Mouse (Mus musculus): ENCODE results near the gene Tm7sf3. TPM values are rescaled to one million over a fixed set of nuclear protein-coding genes. Genes with fewer than 3 reads are reported as not detected.

The Tm7sf3 gene
- polyA plus RNA-seq (2012; ENCODE audit: insufficient read depth, low replicate concordance): 11.0 and 20.2 TPM in 2 replicates

DNA sequence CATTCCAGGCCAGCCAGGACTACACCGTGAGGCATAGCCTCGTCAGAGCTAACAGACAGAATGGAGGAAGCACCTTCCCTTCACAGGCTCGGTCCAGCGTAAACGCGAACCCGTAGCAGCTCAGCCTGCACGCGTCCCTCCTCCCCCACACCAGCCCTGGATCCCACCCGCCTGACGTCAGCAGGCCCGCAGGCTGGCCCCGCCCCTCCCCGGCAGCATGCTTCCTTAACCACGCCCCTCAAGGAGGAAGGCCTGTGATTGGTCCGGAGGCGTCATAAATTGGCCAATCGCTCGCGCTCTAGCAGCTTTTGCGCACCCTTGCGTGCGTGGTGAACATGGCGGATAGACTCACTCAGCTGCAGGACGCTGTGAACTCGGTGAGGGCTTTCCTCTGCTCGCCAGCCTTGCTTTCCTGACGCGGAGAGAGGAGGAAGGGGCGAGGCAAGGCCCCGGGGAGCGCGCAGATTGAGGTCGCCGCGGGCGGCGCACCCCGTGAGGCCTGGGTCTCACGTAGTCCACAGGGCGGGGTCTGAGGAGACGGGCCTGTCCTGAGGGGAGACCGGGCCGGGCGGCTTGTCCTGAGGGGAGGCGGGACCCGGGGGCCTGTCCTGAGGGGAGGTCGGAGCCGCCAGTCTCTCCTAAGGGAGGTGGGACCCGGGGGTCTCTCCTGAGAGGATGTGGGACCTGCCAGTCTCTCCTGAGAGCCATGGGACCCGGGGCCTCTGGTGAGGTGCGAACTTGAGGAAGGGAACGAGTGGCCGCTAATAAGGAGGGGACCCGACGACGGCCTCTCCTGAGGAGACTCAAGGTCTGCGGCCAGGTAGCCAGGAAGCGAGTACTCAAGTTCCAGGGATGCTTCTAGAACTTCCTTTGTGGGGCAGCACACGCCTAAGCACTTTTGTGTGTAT is at the start of gene Tm7sf3, which contains the start of gene Med21:
Tm7sf3 (minus strand) TSS at position 549 of the 908 bp plus-strand sequence.
Med21 (plus strand) TSS at position 272 of the 908 bp plus-strand sequence.
- Histone ChIP-seq H3K36me3 (replicated peaks; ENCODE audit: low read length) (peaks cover 13% of the 10 kb centered on the region), H3K9me3 (no peaks in the 10 kb centered on the region), H3K27me3 (replicated peaks) (no peaks in the 10 kb centered on the region), H3K4me1 (peaks cover 47% of the 10 kb centered on the region), H3K4me3 (replicated peaks) (peak within 1 kb of the TSS; percentile 93)
- TF ChIP-seq FLI1 (IDR thresholded peaks at IDR 0.05; ENCODE audit: low read length) (no peak), GATA1 (IDR thresholded peaks at IDR 0.05; ENCODE audit: borderline replicate concordance, low read length) (no peak)

- Histone ChIP-seq H3K27me3 (replicated peaks) (no peaks in the 10 kb centered on the region), H3K4me3 (replicated peaks) (peak overlapping the region; percentile 34), H3K9me3 (no peaks in the 10 kb centered on the region), H3K4me1 (peaks cover 46% of the 10 kb centered on the region), H3K36me3 (replicated peaks; ENCODE audit: low read length) (no peaks in the 10 kb centered on the region)
- TF ChIP-seq GATA1 (IDR thresholded peaks at IDR 0.05; ENCODE audit: borderline replicate concordance, low read length): no peak
- TF ChIP-seq FLI1 (IDR thresholded peaks at IDR 0.05; ENCODE audit: low read length): no peak
Observed at GRCm38 (mm10) chr6:146688861-146689260, 46.2 kb upstream of the Tm7sf3 start.

- TF ChIP-seq FLI1 (IDR thresholded peaks at IDR 0.05; ENCODE audit: low read length) (no peak), GATA1 (IDR thresholded peaks at IDR 0.05; ENCODE audit: borderline replicate concordance, low read length) (no peak)
- Histone ChIP-seq H3K4me1 (peaks cover 49% of the 10 kb centered on the region), H3K27me3 (replicated peaks) (no peaks in the 10 kb centered on the region), H3K9me3 (no peaks in the 10 kb centered on the region), H3K36me3 (replicated peaks; ENCODE audit: low read length) (no peaks in the 10 kb centered on the region), H3K4me3 (replicated peaks) (no peak overlapping the region)
Observed at GRCm38 (mm10) chr6:146688010-146688409, 45.4 kb upstream of the Tm7sf3 start.

DNA sequence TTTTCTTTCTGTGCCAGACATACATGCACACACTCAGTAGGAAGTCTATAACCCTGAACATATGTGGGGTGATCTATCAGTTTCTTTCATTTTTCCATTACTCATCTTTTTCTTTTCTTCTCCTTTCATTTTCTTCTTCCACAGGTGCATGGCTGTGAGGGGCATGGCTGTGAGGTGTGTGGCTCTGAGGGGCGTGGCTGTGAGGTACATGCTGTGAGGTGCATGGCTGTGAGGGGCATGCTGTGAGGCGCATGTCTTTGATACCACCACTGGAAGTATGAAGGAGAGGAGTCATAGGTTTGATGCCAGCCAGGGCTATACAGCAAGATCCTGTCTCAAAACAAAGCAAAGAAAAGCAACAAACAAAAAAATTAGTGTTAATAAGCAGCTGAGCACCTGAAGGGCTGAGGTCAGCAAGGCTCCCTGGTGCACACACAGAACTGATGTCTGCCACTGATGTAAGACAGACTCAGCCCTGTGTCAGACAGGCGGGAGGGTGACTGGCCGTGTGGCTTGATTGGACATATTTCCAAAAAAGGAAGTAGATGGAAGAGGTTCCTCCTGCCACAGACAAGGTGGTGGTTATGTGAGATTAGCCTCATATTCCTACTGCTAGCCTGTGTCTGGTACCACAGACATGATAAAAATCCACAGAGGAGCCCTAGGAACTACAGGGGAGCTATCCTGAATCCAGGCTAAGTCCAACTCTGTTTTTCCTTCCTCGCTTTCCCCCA is 44.0 kb upstream of the Tm7sf3 start:
- Histone ChIP-seq H3K4me1 (peaks cover 49% of the 10 kb centered on the region), H3K9me3 (no peaks in the 10 kb centered on the region), H3K4me3 (replicated peaks) (peak overlapping the region; percentile 85), H3K36me3 (replicated peaks; ENCODE audit: low read length) (no peaks in the 10 kb centered on the region), H3K27me3 (replicated peaks) (no peaks in the 10 kb centered on the region)
- TF ChIP-seq FLI1 (IDR thresholded peaks at IDR 0.05; ENCODE audit: low read length): no peak
- TF ChIP-seq GATA1 (IDR thresholded peaks at IDR 0.05; ENCODE audit: borderline replicate concordance, low read length): no peak; the same call in 2 of the 3 replicates

DNA sequence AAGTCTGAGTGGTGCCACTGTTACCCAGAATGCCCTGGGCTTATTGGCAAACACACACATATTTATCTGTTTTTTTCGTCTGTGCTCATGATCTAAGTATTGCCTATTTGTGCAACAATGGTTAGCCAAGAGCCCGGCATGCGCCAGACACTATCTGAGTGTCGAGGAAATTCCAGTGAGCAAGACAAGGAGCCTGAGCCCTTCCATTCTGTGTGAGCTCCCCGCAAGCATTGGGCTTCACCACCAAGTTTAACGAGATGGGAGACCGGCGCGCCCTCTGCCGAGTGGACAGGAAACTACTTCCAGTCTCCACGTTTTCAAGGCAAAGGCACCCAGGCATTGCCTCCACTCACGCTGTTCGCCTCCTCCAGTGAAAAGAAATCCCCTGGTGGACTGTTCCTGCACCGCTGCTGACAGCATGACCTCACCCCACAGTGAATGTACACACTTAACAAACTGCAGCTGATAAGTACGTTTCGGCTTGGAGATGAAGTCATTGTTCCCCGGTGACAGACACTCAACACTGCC is 43.2 kb upstream of the Tm7sf3 start:
- Histone ChIP-seq H3K36me3 (replicated peaks; ENCODE audit: low read length) (no peaks in the 10 kb centered on the region), H3K9me3 (no peaks in the 10 kb centered on the region), H3K27me3 (replicated peaks) (no peaks in the 10 kb centered on the region), H3K4me3 (replicated peaks) (peak overlapping the region; percentile 75), H3K4me1 (peaks cover 53% of the 10 kb centered on the region)
- TF ChIP-seq GATA1 (IDR thresholded peaks at IDR 0.05; ENCODE audit: borderline replicate concordance, low read length) (no peak), FLI1 (IDR thresholded peaks at IDR 0.05; ENCODE audit: low read length) (no peak)

DNA sequence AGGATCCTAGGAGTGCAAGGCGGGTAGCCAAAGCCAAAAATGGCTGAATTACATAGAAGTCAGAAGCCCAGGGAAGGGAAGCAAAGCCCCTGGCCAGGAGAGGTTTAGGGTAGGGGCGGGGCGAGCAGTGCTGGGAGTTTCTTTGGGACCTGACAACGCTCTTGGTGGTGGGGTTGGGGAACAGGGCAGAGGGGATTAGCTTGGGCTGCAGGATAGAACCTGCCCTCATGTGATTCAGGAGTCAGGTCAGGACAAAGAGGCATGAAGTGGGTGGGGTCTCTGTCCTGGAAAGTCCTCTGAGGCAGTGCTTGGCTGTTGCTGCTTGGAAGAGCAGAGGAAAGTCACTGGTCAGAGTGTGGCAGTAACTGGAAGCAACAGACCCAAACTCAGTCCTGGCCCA is 41.3 kb upstream of the Tm7sf3 start:
- Histone ChIP-seq H3K4me1 (peaks cover 61% of the 10 kb centered on the region), H3K9me3 (peaks cover 13% of the 10 kb centered on the region), H3K4me3 (replicated peaks) (no peak overlapping the region), H3K27me3 (replicated peaks) (no peaks in the 10 kb centered on the region), H3K36me3 (replicated peaks; ENCODE audit: low read length) (peaks cover 6% of the 10 kb centered on the region)
- TF ChIP-seq GATA1 (IDR thresholded peaks at IDR 0.05; ENCODE audit: borderline replicate concordance, low read length) (no peak), FLI1 (IDR thresholded peaks at IDR 0.05; ENCODE audit: low read length) (no peak)

DNA sequence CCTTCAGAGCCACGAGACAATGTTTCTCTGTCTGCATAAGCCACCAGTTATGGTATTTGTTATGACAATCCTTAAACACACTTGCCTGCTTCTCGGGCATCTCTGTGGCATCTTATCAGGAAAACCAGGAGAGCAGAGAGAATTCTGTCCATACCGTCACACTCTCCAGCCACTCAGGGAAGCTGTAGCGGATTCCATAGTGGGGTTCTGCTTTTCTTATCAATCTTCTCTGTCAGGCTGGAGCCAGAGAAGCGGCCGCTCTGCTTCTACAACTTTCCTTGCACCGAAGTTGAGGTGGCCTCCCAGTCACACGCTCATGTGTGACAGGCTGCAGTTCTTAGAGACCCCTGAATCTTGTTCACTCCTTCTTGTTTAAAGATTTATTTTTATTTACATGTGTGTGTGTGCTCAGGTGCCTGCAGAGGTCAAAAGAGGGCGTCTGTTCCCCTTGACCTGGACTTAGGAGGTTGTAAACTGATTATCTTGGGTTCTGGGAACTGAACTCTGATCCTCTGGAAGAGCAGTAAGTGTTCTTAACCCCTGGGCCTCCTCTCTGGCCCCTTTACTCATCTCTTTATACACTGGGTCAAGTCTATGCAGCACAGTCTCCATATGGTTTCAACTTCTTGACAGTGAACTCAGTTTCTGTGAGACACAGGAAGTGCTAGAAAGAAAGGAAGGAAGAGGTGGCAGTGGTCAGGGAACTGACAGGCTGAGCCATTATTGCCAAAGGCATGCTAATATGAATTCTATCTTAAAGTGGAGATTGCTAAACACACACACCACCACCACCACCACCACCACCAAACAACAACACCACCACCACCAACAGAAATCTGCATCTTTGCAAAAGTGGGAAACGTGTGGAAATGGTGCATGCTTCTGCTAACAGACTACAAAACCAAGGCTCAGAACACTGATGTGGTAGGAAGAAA is 35.8 kb upstream of the Tm7sf3 start:
- H3K27me3 ChIP-seq (replicated peaks): no peaks in the 10 kb centered on the region

DNA sequence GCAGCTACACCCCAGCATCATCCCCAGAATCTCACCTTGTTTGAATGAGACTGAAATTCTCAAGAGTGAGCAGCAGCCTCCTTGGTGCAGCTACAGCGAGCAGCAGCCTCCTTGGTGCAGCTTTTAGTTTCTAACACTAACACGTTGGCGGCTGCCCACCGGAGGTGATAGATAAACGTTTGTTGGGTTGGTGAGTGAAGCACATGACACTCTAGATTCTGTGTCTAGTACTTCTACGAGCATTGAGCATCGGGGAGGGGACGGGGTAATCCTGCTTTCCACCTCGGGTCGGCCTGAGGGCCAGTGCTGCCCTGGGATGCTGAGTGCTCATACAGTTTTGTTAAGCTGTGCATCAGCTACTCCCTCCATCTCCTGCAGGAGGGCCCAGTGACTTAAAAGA is 34.3 kb upstream of the Tm7sf3 start:
- Histone ChIP-seq H3K36me3 (replicated peaks; ENCODE audit: low read length) (peaks cover 6% of the 10 kb centered on the region), H3K4me3 (replicated peaks) (no peak overlapping the region), H3K27me3 (replicated peaks) (no peaks in the 10 kb centered on the region), H3K4me1 (peaks cover 55% of the 10 kb centered on the region), H3K9me3 (peaks cover 13% of the 10 kb centered on the region)
- TF ChIP-seq FLI1 (IDR thresholded peaks at IDR 0.05; ENCODE audit: low read length) (no peak), GATA1 (IDR thresholded peaks at IDR 0.05; ENCODE audit: borderline replicate concordance, low read length) (no peak)

More for the DNA sequence above, 35.8 kb upstream of the Tm7sf3 start:
- Histone ChIP-seq H3K36me3 (replicated peaks; ENCODE audit: low read length) (peaks cover 6% of the 10 kb centered on the region), H3K4me1 (peaks cover 51% of the 10 kb centered on the region), H3K9me3 (peaks cover 13% of the 10 kb centered on the region), H3K4me3 (replicated peaks) (no peak overlapping the region)
- TF ChIP-seq FLI1 (IDR thresholded peaks at IDR 0.05; ENCODE audit: low read length): no peak
- TF ChIP-seq GATA1 (IDR thresholded peaks at IDR 0.05; ENCODE audit: borderline replicate concordance, low read length): no peak

All from megakaryocyte, embryonic 14.5 days (primary cell).